Mouse (Mus musculus) heart, embryonic 14.5 days (tissue): Measurements from ENCODE around the gene Lcn10. TPM values are rescaled to one million over a fixed set of nuclear protein-coding genes. Genes with fewer than 3 reads are reported as not detected.
A peak's percentile ranks its signal among the peaks of the same experiment; 100 is the strongest.
"Not testable (repeated sequence)": the region's sequence is repeated elsewhere in the genome, so short reads cannot be mapped to it uniquely, and the experiment has no call there.

Experiments used
- ATAC-seq: fragments of 200-750 bp; cut with Nextera tagmentation; 2 replicates; pipeline ENCODE4 v1.8.0; 2017; ENCODE audit warnings: low read depth, moderate TSS enrichment; ENCODE audit not compliant: insufficient number of reproducible peaks, insufficient read depth, low FRiP score
- H3K27ac ChIP-seq, 2 experiments: fragments of 200-500 bp in 1 of 2; fragments of 300-500 bp in 1 of 2; sonication (generic) in 1 of 2; replicated peaks in 1 of 2; 2 replicates each; pipeline ENCODE4 v1.5.1; 2012 to 2014; ENCODE audit warnings: low read depth in 2 of 2, low read length in 2 of 2, control low read depth in 1 of 2, mild to moderate bottlenecking in 1 of 2, mixed read lengths in 1 of 2; ENCODE audit not compliant: control insufficient read depth in 1 of 2, insufficient read depth in 1 of 2
- H3K27me3 ChIP-seq: fragments of 300-500 bp; sonication (generic); 2 replicates; pipeline ENCODE4 v1.6.1; 2014; ENCODE audit warnings: mild to moderate bottlenecking, low read length, control low read depth; ENCODE audit not compliant: control insufficient read depth, insufficient read depth
- H3K36me3 ChIP-seq: fragments of 300-500 bp; sonication (generic); 2 replicates; pipeline ENCODE4 v1.6.1; 2014; ENCODE audit warnings: mild to moderate bottlenecking, control low read depth, low read length, mixed read lengths; ENCODE audit not compliant: control insufficient read depth, insufficient read depth
- H3K4me1 ChIP-seq, 2 experiments: fragments of 200-500 bp in 1 of 2; fragments of 300-500 bp in 1 of 2; sonication (generic) in 1 of 2; 2 replicates each; pipeline ENCODE4 v1.6.1; 2012 to 2014; ENCODE audit warnings: low read length in 2 of 2, control low read depth in 1 of 2, mixed read lengths in 1 of 2; ENCODE audit not compliant: control insufficient read depth in 2 of 2, insufficient read depth in 2 of 2
- H3K4me2 ChIP-seq: fragments of 300-500 bp; sonication (generic); 2 replicates; pipeline ENCODE4 v1.6.1; 2014; ENCODE audit warnings: mild to moderate bottlenecking, low read length
- H3K4me3 ChIP-seq, 2 experiments: fragments of 200-500 bp in 1 of 2; fragments of 300-500 bp in 1 of 2; sonication (generic) in 1 of 2; 2 replicates each; pipeline ENCODE4 v1.5.1; 2012 to 2014; ENCODE audit warnings: low read length in 2 of 2, mild to moderate bottlenecking in 2 of 2, control low read depth in 1 of 2, low read depth in 1 of 2, moderate library complexity in 1 of 2; ENCODE audit not compliant: control insufficient read depth in 1 of 2, insufficient read depth in 1 of 2
- H3K9ac ChIP-seq: fragments of 300-500 bp; sonication (generic); 2 replicates; pipeline ENCODE4 v1.6.1; 2014; ENCODE audit warnings: mild to moderate bottlenecking, low read length
- H3K9me3 ChIP-seq: fragments of 300-500 bp; sonication (generic); 2 replicates; pipeline ENCODE4 v1.6.1; 2016; ENCODE audit warnings: low read length, control low read depth; ENCODE audit not compliant: control insufficient read depth
- WGBS: fragments of 180-500 bp; shearing (Covaris S2); extraction: QIAGEN DNeasy Blood & Tissue Kit; methylation state at CpG from one replicate; pipeline ENCODE4 v1.1.7; 2014; 5-methylcytosine and 5-hydroxymethylcytosine counted together
- polyA plus RNA-seq: library from polyadenylated mRNA; unstranded; fragments of >200 nt; fragmentation: Nextera tagmentation; extraction: Ambion mirVana; gene quantifications from 2 replicates; pipeline ENCODE4 v1.2.1, GENCODE M21; 2014

Gene Lcn10
- polyA plus RNA-seq, 1 experiment from 2014 or later = not detected

- Histone ChIP-seq H3K36me3 (no peaks in the 10 kb centered on the region), H3K9ac (peak within 1 kb of the TSS; percentile 86), H3K27me3 (no peaks in the 10 kb centered on the region), H3K27ac (peak within 1 kb of the TSS; percentile 18 to 65), H3K9me3 (no peaks in the 10 kb centered on the region), H3K4me1 (peaks cover 0 to 3% of the 10 kb centered on the region in 2 experiments; a peak in 2 of 4 replicates), H3K4me3 (peak within 1 kb of the TSS; percentile 71 to 81), H3K4me2 (peak within 1 kb of the TSS; percentile 99)
- under 1% methylated on average over 78 of the region's 78 CpGs for WGBS
- peak; percentile 87 for ATAC-seq
These were observed 24.3 kb downstream of the Lcn10 start, which contains the start of gene Bmyc for GRCm38 (mm10) chr2:25706643-25707481. Gene Bmyc (plus strand): TSS chr2:25706739.

- Histone ChIP-seq H3K4me2 (peak overlapping the region; percentile 32), H3K27me3 (no peaks in the 10 kb centered on the region), H3K9ac (no peak overlapping the region; the same call in 1 of the 2 replicates), H3K9me3 (no peaks in the 10 kb centered on the region), H3K4me3 (no peak overlapping the region; a peak in 1 of 4 replicates), H3K27ac (no peak overlapping the region), H3K36me3 (no peaks in the 10 kb centered on the region), H3K4me1 (peaks cover 0 to 3% of the 10 kb centered on the region in 2 experiments; a peak in 2 of 4 replicates)
- no peak for ATAC-seq
- WGBS = 81% methylated on average over 2 of the region's 2 CpGs
These were observed 25.6 kb downstream of the Lcn10 start for GRCm38 (mm10) chr2:25708121-25708520.

GRCm38 (mm10) chr2:25709056-25709455 lies 26.5 kb downstream of the Lcn10 start:
- H3K4me2 ChIP-seq, H3K27me3 ChIP-seq, H3K4me1 ChIP-seq, ATAC-seq, H3K9ac ChIP-seq, H3K4me3 ChIP-seq, H3K36me3 ChIP-seq, H3K9me3 ChIP-seq, H3K27ac ChIP-seq: not testable (repeated sequence)
- 97% methylated on average over 1 of the region's 1 CpGs for WGBS

GRCm38 (mm10) chr2:25709791-25710190 lies 27.3 kb downstream of the Lcn10 start:
- not testable (repeated sequence) for H3K36me3 ChIP-seq, H3K9me3 ChIP-seq, H3K27ac ChIP-seq, H3K4me2 ChIP-seq, ATAC-seq, H3K27me3 ChIP-seq, H3K4me3 ChIP-seq, H3K4me1 ChIP-seq, H3K9ac ChIP-seq
- 80% methylated on average over 2 of the region's 2 CpGs for WGBS

GRCm38 (mm10) chr2:25711641-25712040 lies 29.1 kb downstream of the Lcn10 start:
- not testable (repeated sequence) for H3K36me3 ChIP-seq, H3K4me1 ChIP-seq, H3K9me3 ChIP-seq, H3K4me3 ChIP-seq, H3K27ac ChIP-seq, H3K27me3 ChIP-seq, H3K4me2 ChIP-seq, ATAC-seq, H3K9ac ChIP-seq
- WGBS = 33% methylated on average over 3 of the region's 3 CpGs

- no peaks in the 10 kb centered on the region for H3K4me1 ChIP-seq
- ATAC-seq = no peak
- H3K4me2 ChIP-seq = no peak overlapping the region
- peaks cover 4% of the 10 kb centered on the region; the same call in 1 of the 2 replicates for H3K9me3 ChIP-seq
- H3K36me3 ChIP-seq = no peaks in the 10 kb centered on the region
- no peak overlapping the region for H3K9ac ChIP-seq
- no peaks in the 10 kb centered on the region for H3K27me3 ChIP-seq
- no peak overlapping the region for H3K4me3 ChIP-seq
- H3K27ac ChIP-seq = no peak overlapping the region
These were observed 34.7 kb downstream of the Lcn10 start for GRCm38 (mm10) chr2:25717222-25717621.

- ATAC-seq = peak; percentile 51; the same call in 1 of the 2 replicates
- no peak overlapping the region for H3K4me2 ChIP-seq
- 40% methylated on average over 2 of the region's 2 CpGs for WGBS
These were observed 50.8 kb downstream of the Lcn10 start for GRCm38 (mm10) chr2:25733199-25733930.

More at GRCm38 (mm10) chr2:25733199-25733930, 50.8 kb downstream of the Lcn10 start:
- Histone ChIP-seq H3K27ac (peak overlapping the region; percentile 3 to 26; a peak in 1 of 4 replicates), H3K9me3 (no peaks in the 10 kb centered on the region), H3K27me3 (no peaks in the 10 kb centered on the region), H3K36me3 (no peaks in the 10 kb centered on the region), H3K4me3 (no peak overlapping the region), H3K4me1 (no peaks in the 10 kb centered on the region), H3K9ac (no peak overlapping the region)
